Mouse (Mus musculus) cortical plate, adult 2 months (tissue): ENCODE measurements at regions not wholly inside any gene's neighbourhood (a gene's known extent, or its start where the extent isn't known, plus 50 kb on each side); places are given as distances from the start of the nearest gene placed in this dataset.
A peak's percentile ranks its signal among the peaks of the same experiment; 100 is the strongest.
"Not testable (repeated sequence)": the region's sequence is repeated elsewhere in the genome, so short reads cannot be mapped to it uniquely, and the experiment has no call there.

Experiments
- H3K27ac ChIP-seq: fragments of 200-500 bp; 2 replicates; pipeline ENCODE4 v1.5.1; 2012; ENCODE audit warnings: low read length, control low read depth, inconsistent platforms; ENCODE audit not compliant: insufficient read depth
- H3K4me1 ChIP-seq: fragments of 200-500 bp; 2 replicates; pipeline ENCODE4 v1.6.1; 2011; ENCODE audit warnings: low read length; ENCODE audit not compliant: control insufficient read depth, insufficient read depth
- H3K4me3 ChIP-seq: fragments of 200-500 bp; 2 replicates; pipeline ENCODE4 v1.5.1; 2011; ENCODE audit warnings: mild to moderate bottlenecking, low read length, control low read depth; ENCODE audit not compliant: insufficient read depth
- CTCF ChIP-seq: fragments of 200-500 bp; IDR thresholded peaks from 2 replicates; pipeline ENCODE4 v1.5.1; 2011; ENCODE audit warnings: mild to moderate bottlenecking, control low read depth, low read length; ENCODE audit not compliant: insufficient read depth; ENCODE audit errors: extremely low read depth
- POLR2A ChIP-seq: fragments of 200-500 bp; IDR thresholded peaks from 2 replicates; pipeline ENCODE4 v1.6.1; 2011; ENCODE audit warnings: mild to moderate bottlenecking, low read length, control low read depth; ENCODE audit not compliant: insufficient read depth; ENCODE audit errors: extremely low read depth

DNA sequence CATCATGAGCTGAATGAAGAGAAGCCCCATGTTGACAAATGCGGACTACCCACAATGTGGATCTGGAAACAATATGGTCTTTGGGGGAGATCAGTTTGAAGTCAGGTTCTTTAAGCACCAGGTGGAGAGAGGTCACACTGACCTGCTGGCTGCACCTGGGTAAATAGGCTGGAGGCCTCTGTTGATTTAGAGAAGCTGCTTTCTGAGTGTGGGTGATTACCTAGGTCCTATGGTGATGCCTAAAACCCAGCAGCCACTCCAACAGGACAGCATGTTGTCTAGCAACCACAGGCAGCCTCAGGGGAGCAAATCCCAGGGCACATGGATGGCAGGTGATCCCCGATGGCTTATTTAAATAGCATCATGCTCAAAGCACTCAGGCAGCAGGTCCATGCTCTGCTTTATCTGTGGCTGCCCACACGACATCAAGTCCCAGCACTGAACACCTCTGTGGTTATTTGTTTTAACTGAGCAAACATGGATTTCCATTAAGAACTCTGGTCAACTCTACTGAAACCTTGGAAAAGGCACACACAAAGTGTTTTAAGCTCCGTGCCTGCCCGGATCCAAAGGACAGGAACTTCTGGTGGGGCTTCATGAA lies 180.1 kb upstream of the Irx2 start:
- no peak overlapping the region for H3K27ac ChIP-seq
- no peak overlapping the region for H3K4me3 ChIP-seq
- no peak for TF ChIP-seq POLR2A
- no peak for TF ChIP-seq CTCF
- H3K4me1 ChIP-seq: no peaks in the 10 kb centered on the region

DNA sequence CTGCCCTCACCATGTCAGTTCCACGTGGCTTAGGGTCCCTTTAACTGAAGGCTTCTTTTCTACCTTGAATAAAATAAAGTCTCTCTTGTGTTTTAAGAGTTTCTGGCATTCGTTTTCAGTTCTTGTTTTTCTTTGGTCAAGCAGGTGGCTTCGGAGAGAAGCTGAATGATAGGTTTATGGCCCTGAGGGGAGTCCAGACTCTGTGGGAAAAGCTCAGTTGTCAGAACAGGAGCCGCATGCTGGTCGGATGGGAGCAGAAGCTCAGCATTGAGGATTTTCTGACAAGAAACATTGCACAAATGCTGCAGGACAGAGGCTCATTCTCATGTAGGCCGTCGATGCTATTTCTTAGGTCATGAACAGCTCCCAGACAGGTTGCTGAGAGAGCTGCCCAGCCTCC lies 133.3 kb upstream of the Irx2 start:
- TF ChIP-seq CTCF: no peak
- TF ChIP-seq POLR2A: no peak
- Histone ChIP-seq H3K27ac (no peak overlapping the region), H3K4me1 (no peaks in the 10 kb centered on the region), H3K4me3 (no peak overlapping the region)

DNA sequence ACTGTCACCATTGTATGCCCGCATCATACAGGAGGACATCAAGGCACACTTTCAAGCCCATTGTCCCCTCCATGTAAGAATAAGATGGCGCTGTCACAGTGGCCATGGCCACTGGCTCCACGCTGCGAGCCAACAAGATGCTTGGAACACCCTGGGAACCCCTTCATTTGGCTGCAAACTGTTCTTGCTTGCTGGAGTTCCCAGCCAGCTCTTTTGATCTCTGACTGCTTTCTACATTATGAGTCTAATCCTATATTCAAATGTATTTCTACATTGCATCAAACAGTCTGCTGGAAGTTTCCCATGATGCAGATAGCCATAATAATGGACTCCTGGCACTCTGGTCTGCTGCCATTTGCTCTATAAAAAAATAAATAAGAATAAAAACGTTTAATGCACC lies 131.6 kb upstream of the Irx2 start:
- no peaks in the 10 kb centered on the region for H3K4me1 ChIP-seq
- H3K4me3 ChIP-seq: no peak overlapping the region
- TF ChIP-seq CTCF: no peak
- TF ChIP-seq POLR2A: no peak
- H3K27ac ChIP-seq: no peak overlapping the region

DNA sequence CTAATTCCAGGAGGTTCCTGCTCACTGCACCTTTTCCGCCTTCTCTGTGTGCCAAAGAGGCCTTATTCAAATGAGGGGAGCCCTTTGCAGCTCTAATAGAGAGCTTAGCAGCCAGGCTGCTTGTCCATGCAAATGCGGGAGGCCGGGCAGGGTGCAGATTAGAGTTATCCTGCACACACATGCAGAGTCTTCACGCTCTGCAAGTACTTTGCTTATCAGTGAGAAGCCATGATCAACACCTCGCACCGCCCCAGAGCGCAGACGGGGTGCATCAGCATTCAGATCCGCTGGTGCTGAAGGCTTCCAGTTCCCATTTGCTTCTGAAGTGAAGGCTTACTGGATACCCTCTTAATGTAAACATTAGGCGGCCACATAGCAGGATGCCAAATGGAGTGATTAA lies 131.1 kb upstream of the Irx2 start:
- no peak for TF ChIP-seq POLR2A
- no peak for TF ChIP-seq CTCF
- Histone ChIP-seq H3K4me1 (no peaks in the 10 kb centered on the region), H3K4me3 (no peak overlapping the region), H3K27ac (no peak overlapping the region)

DNA sequence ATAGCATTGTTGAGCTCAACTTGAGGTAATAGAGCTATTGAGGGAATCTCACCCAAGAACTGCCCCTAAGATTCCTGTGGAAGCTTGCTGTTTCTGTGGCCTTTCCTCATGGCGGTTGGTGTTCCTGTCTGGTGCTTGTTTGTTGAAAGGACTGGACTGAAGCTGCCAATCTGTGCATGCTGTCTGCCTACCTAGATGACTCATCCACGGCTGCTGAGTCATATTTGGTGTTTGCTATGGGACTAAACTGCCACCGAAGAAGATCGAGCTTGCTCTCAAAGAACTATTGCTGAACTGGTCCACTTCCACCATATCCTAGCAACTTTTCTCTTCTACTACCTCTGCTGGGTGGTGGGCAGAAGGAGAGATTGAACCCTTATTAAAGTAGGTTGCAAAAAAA lies 122.7 kb upstream of the Irx2 start:
- TF ChIP-seq POLR2A (no peak), CTCF (no peak)
- Histone ChIP-seq H3K27ac (no peak overlapping the region), H3K4me3 (no peak overlapping the region), H3K4me1 (no peaks in the 10 kb centered on the region)

DNA sequence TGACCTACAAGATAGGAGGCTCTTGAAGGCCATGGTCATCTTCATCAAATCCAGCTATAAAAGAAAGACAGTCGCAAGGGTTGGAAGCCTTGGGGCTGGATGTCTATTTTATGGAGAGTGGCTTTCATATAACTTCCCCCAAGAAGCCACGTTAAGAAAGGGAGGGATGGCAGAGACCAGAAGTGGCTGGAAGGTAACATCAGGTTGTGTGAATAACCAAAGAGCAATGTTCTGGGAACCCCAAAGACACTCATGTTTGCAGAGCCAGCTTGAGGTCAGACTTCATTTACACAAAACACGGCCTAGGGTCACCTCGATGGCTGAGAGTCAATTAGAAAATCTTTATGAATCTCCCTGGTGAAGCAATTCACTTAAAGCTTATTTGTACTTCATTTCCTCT lies 90.0 kb upstream of the Irx2 start:
- no peaks in the 10 kb centered on the region for H3K4me1 ChIP-seq
- TF ChIP-seq CTCF (no peak), POLR2A (no peak)
- H3K27ac ChIP-seq: no peak overlapping the region
- no peak overlapping the region for H3K4me3 ChIP-seq

DNA sequence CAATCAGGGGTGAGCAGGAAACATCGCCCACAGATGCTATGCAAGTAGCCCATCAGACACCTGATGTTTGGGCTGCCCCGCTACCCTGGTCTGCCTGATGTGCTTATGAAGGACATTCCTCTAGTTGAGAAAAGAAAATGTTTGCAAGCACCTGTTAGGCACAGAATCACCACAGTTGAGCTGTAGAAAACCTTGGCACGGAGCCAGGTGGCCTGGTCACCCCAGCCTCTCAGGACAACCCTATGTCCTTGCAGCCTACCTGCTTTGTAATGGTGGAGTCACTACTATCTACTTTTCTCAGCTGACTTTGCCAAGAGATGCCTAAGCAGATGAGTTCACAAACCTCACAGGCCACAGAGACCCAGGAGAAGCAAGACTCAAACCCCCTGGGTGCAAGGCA lies 86.9 kb upstream of the Irx2 start:
- H3K27ac ChIP-seq: no peak overlapping the region
- no peak for TF ChIP-seq POLR2A
- no peak overlapping the region for H3K4me3 ChIP-seq
- H3K4me1 ChIP-seq: no peaks in the 10 kb centered on the region

DNA sequence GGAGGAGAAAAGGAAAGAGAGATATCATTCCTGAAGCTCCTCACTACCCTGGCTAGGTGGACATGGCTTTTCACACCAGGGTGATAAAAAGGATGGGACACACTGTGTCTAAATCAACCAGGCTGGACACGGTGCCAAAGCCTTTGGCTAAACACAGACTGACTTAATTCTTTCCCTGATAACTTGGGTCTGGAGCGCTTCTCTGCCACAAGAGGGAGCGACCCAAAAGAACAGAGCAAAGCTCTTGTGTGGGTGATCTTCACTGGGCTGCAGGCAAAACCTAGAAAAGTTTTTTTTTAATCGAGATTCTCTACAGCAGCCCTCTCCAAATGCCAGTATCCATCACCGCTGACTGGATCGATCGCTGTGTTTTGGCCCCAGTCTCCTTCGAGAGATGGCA lies 70.7 kb upstream of the Irx2 start:
- H3K27ac ChIP-seq: no peak overlapping the region
- H3K4me3 ChIP-seq: no peak overlapping the region
- TF ChIP-seq POLR2A (no peak), CTCF (0 out of 2 replicates have a peak, but pooled peaks have one; percentile 4)
- no peaks in the 10 kb centered on the region for H3K4me1 ChIP-seq

DNA sequence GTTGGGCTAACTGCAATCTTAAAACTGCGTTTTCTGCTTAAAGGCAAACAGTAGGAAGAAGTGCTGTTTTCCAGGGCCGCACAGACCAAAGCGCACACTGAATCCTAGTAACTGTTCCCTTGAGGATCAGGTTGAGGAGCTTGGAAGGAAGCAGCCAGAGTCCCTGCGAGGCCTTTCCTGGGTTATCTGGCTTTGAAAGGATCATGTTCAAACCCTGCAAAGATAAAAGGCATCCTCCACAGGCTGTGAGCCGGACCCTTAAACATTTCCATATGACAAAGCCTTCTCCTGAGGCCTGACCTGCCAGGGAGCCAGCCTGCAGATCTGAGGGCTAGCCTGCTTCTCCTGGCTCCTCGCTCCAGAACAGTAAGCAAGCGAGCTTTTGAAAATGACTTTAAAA lies 56.7 kb upstream of the Irx2 start:
- Histone ChIP-seq H3K4me1 (no peaks in the 10 kb centered on the region), H3K27ac (no peak overlapping the region), H3K4me3 (no peak overlapping the region)
- TF ChIP-seq CTCF (no peak), POLR2A (no peak)

DNA sequence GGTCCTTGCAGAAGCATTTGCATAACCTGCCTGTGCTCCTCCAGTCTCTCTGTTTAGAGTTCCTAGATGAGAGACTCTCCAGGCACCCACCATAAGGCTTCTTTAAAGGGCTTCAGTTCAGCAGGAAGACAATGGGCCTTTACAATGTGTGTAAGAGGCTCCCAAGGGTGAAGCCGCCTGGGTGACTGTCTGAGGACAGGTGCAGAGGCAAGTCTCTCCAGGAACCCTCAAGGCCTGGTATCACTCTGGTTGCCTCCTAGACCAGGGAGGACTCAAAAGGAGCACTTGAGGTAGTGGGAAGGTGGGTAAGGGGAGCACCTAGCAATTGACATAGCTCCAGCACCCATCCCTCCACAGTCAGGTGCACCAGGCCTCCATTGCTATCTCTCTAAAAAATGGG lies 55.8 kb upstream of the Irx2 start:
- TF ChIP-seq POLR2A (no peak), CTCF (no peak)
- Histone ChIP-seq H3K4me1 (no peaks in the 10 kb centered on the region), H3K4me3 (no peak overlapping the region), H3K27ac (no peak overlapping the region)

DNA sequence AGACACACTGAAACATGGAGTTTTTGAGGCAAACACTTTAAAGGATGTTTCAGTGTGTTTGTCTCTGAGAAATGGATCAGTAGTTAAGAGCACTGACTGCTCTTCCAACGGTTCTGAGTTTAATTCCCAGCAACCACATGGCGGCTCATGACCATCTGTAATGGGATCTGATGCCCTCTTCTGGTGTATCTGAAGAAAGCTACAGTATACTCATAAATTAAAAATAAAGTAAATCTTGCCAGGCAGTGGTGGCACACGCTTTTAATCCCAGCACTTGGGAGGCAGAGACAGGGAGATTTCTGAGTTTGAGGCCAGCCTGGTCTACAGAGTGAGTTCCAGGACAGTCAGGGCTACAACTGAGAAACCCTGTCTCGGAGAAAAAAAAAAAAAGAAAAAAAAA lies 54.5 kb upstream of the Irx2 start:
- H3K4me1 ChIP-seq, H3K27ac ChIP-seq, H3K4me3 ChIP-seq: not testable (repeated sequence)
